Mouse (Mus musculus): ENCODE measurements around the gene Klhl5. TPM values are rescaled to one million over a fixed set of nuclear protein-coding genes. Genes with fewer than 3 reads are reported as not detected.

Klhl5 gene
- polyA plus RNA-seq, 1 experiment from 2014 or later: 56.9 TPM

DNA sequence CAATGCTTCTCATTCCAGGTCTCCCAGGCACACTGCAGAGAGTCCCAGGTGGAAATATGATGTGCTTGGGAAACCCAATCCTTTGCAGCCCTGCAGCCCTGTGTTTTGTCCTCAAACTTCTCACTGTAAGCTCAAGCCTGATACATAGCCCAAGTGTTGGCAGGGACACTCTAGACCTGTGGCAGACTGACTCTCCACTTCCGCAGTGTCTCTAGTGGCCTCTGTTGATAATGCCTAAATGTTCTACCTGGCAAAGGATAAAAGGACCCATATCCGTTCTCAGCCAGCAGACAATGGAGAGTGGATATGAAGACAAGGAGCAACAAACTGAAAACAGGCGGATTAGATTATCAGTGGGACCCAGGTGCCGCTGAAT lies 74.4 kb downstream of the Klhl5 start:
- Histone ChIP-seq H3K4me3 (ENCODE audit: low read depth, low read length) (no peak overlapping the region), H3K9me3 (ENCODE audit: control insufficient read depth, low read length) (no peaks in the 10 kb centered on the region), H3K9ac (replicated peaks; ENCODE audit: low read depth, low read length) (no peak overlapping the region), H3K4me2 (ENCODE audit: low read depth, low read length) (no peak overlapping the region; the same call in 1 of the 2 replicates), H3K27ac (ENCODE audit: low read depth, low read length) (no peak overlapping the region), H3K27me3 (ENCODE audit: control insufficient read depth, insufficient read depth, low read length) (no peaks in the 10 kb centered on the region), H3K4me1 (ENCODE audit: control insufficient read depth, insufficient read depth, low read length) (peaks cover 11% of the 10 kb centered on the region), H3K36me3 (ENCODE audit: control insufficient read depth, insufficient read depth, low read length) (no peaks in the 10 kb centered on the region)
- ATAC-seq (ENCODE audit: low read depth): peak; percentile 25; the same call in 1 of the 2 replicates
- WGBS: 81% methylated on average over 4 of the region's 4 CpGs

- no peak for ATAC-seq (ENCODE audit: low read depth)
- WGBS: 76% methylated on average over 1 of the region's 1 CpGs
- H3K27ac ChIP-seq (ENCODE audit: low read depth, low read length): no peak overlapping the region
Observed at GRCm38 (mm10) chr5:65182268-65182667, 74.9 kb downstream of the Klhl5 start.

GRCm38 (mm10) chr5:65191601-65192000 lies 84.3 kb downstream of the Klhl5 start:
- H3K9ac ChIP-seq (replicated peaks; ENCODE audit: low read depth, low read length): no peak overlapping the region
- H3K36me3 ChIP-seq (ENCODE audit: control insufficient read depth, insufficient read depth, low read length): no peaks in the 10 kb centered on the region
- 72% methylated on average over 5 of the region's 5 CpGs for WGBS
- H3K4me1 ChIP-seq (ENCODE audit: control insufficient read depth, insufficient read depth, low read length): no peaks in the 10 kb centered on the region
- ATAC-seq (ENCODE audit: low read depth): no peak
- H3K27ac ChIP-seq (ENCODE audit: low read depth, low read length): no peak overlapping the region; the same call in 1 of the 2 replicates
- no peaks in the 10 kb centered on the region; the same call in 1 of the 2 replicates for H3K9me3 ChIP-seq (ENCODE audit: control insufficient read depth, low read length)
- H3K4me3 ChIP-seq (ENCODE audit: low read depth, low read length): no peak overlapping the region
- H3K27me3 ChIP-seq (ENCODE audit: control insufficient read depth, insufficient read depth, low read length): no peaks in the 10 kb centered on the region
- no peak overlapping the region for H3K4me2 ChIP-seq (ENCODE audit: low read depth, low read length)

More at GRCm38 (mm10) chr5:65182268-65182667, 74.9 kb downstream of the Klhl5 start:
- Histone ChIP-seq H3K4me1 (ENCODE audit: control insufficient read depth, insufficient read depth, low read length) (peaks cover 6% of the 10 kb centered on the region), H3K4me2 (ENCODE audit: low read depth, low read length) (no peak overlapping the region), H3K36me3 (ENCODE audit: control insufficient read depth, insufficient read depth, low read length) (no peaks in the 10 kb centered on the region), H3K4me3 (ENCODE audit: low read depth, low read length) (no peak overlapping the region), H3K9me3 (ENCODE audit: control insufficient read depth, low read length) (no peaks in the 10 kb centered on the region), H3K27me3 (ENCODE audit: control insufficient read depth, insufficient read depth, low read length) (no peaks in the 10 kb centered on the region), H3K9ac (replicated peaks; ENCODE audit: low read depth, low read length) (no peak overlapping the region)

DNA sequence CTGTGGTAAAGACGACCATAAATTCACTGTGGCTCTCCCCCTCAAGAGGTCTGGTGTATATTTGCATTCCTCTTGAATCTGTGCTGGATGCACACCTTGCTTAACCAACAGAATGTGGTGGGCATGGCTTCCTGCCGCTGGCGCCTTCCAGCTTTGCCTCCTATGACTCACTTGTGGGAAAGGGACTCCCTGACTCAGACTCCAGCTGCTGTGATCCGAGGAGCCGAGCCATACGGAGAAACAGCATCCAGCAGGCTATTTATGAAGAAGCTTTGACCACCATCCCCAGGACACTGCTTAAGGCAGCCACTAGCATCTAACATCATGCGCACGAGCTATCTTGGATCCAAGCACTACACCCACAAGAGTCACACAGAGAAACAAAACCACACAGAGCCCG lies 87.1 kb downstream of the Klhl5 start:
- Histone ChIP-seq H3K9ac (replicated peaks; ENCODE audit: low read depth, low read length) (no peak overlapping the region), H3K4me3 (ENCODE audit: low read depth, low read length) (no peak overlapping the region), H3K4me1 (ENCODE audit: control insufficient read depth, insufficient read depth, low read length) (no peaks in the 10 kb centered on the region), H3K27ac (ENCODE audit: low read depth, low read length) (no peak overlapping the region), H3K9me3 (ENCODE audit: control insufficient read depth, low read length) (no peaks in the 10 kb centered on the region; the same call in 1 of the 2 replicates), H3K36me3 (ENCODE audit: control insufficient read depth, insufficient read depth, low read length) (no peaks in the 10 kb centered on the region), H3K4me2 (ENCODE audit: low read depth, low read length) (no peak overlapping the region), H3K27me3 (ENCODE audit: control insufficient read depth, insufficient read depth, low read length) (no peaks in the 10 kb centered on the region)
- no peak for ATAC-seq (ENCODE audit: low read depth)
- WGBS: 90% methylated on average over 9 of the region's 9 CpGs

- H3K9me3 ChIP-seq (ENCODE audit: control insufficient read depth, low read length): no peaks in the 10 kb centered on the region
- H3K4me1 ChIP-seq (ENCODE audit: control insufficient read depth, insufficient read depth, low read length): 0 out of 2 replicates have a peak, but pooled peaks cover 5% of the 10 kb centered on the region
- peak within 1 kb of the TSS; percentile 56 for H3K9ac ChIP-seq (replicated peaks; ENCODE audit: low read depth, low read length)
- no peaks in the 10 kb centered on the region for H3K27me3 ChIP-seq (ENCODE audit: control insufficient read depth, insufficient read depth, low read length)
- peak within 1 kb of the TSS; percentile 52; the same call in 1 of the 2 replicates for H3K27ac ChIP-seq (ENCODE audit: low read depth, low read length)
- ATAC-seq (ENCODE audit: low read depth): peak; percentile 100
- 0% methylated on average over 37 of the region's 37 CpGs for WGBS
- H3K36me3 ChIP-seq (ENCODE audit: control insufficient read depth, insufficient read depth, low read length): no peaks in the 10 kb centered on the region
- peak within 1 kb of the TSS; percentile 53 for H3K4me3 ChIP-seq (ENCODE audit: low read depth, low read length)
- H3K4me2 ChIP-seq (ENCODE audit: low read depth, low read length): peak within 1 kb of the TSS; percentile 60
Observed at GRCm38 (mm10) chr5:65199346-65200128, 92.2 kb downstream of the Klhl5 start, which contains the start of gene Wdr19. Gene Wdr19, plus strand, starts transcription at chr5:65199696.

- Histone ChIP-seq H3K9me3 (ENCODE audit: control insufficient read depth, low read length) (no peaks in the 10 kb centered on the region), H3K27me3 (ENCODE audit: control insufficient read depth, insufficient read depth, low read length) (no peaks in the 10 kb centered on the region), H3K27ac (ENCODE audit: low read depth, low read length) (no peak overlapping the region), H3K4me3 (ENCODE audit: low read depth, low read length) (no peak overlapping the region), H3K4me1 (ENCODE audit: control insufficient read depth, insufficient read depth, low read length) (0 out of 2 replicates have a peak, but pooled peaks cover 5% of the 10 kb centered on the region), H3K9ac (replicated peaks; ENCODE audit: low read depth, low read length) (no peak overlapping the region), H3K36me3 (ENCODE audit: control insufficient read depth, insufficient read depth, low read length) (no peaks in the 10 kb centered on the region), H3K4me2 (ENCODE audit: low read depth, low read length) (no peak overlapping the region)
- 89% methylated on average over 2 of the region's 2 CpGs for WGBS
- no peak for ATAC-seq (ENCODE audit: low read depth)
Observed at GRCm38 (mm10) chr5:65204726-65205125, 97.4 kb downstream of the Klhl5 start.

GRCm38 (mm10) chr5:65213321-65213720 lies 106.0 kb downstream of the Klhl5 start:
- no peaks in the 10 kb centered on the region for H3K4me1 ChIP-seq (ENCODE audit: control insufficient read depth, insufficient read depth, low read length)
- H3K36me3 ChIP-seq (ENCODE audit: control insufficient read depth, insufficient read depth, low read length): no peaks in the 10 kb centered on the region
- H3K4me3 ChIP-seq (ENCODE audit: low read depth, low read length): no peak overlapping the region
- H3K9ac ChIP-seq (replicated peaks; ENCODE audit: low read depth, low read length): no peak overlapping the region
- WGBS: 22% methylated on average over 7 of the region's 7 CpGs
- H3K9me3 ChIP-seq (ENCODE audit: control insufficient read depth, low read length): no peaks in the 10 kb centered on the region
- ATAC-seq (ENCODE audit: low read depth): no peak
- no peak overlapping the region for H3K4me2 ChIP-seq (ENCODE audit: low read depth, low read length)
- no peaks in the 10 kb centered on the region for H3K27me3 ChIP-seq (ENCODE audit: control insufficient read depth, insufficient read depth, low read length)
- H3K27ac ChIP-seq (ENCODE audit: low read depth, low read length): no peak overlapping the region

Other genes with a start within 250 kb of the Klhl5 start
- gene Tlr1, start 174.0 kb upstream of the Klhl5 start, polyA plus RNA-seq (2014; fragmentation: Nextera tagmentation; extraction: Ambion mirVana): 0.11 and 0.61 TPM in 2 replicates
- 0.20 and 0.39 TPM in 2 replicates for gene Tlr6, start 147.4 kb upstream of the Klhl5 start, polyA plus RNA-seq (2014; fragmentation: Nextera tagmentation; extraction: Ambion mirVana)
- 3.4 and 11.6 TPM in 2 replicates for gene Fam114a1, start 137.5 kb upstream of the Klhl5 start, polyA plus RNA-seq (2014; fragmentation: Nextera tagmentation; extraction: Ambion mirVana)
- gene Tmem156, start 15.4 kb upstream of the Klhl5 start, polyA plus RNA-seq (2014; fragmentation: Nextera tagmentation; extraction: Ambion mirVana): not detected in 2 replicates
- gene Wdr19, start 92.2 kb downstream of the Klhl5 start, polyA plus RNA-seq (2014; fragmentation: Nextera tagmentation; extraction: Ambion mirVana): 15.4 and 15.6 TPM in 2 replicates
- 26.5 and 31.7 TPM in 2 replicates for gene Rfc1, start 228.1 kb downstream of the Klhl5 start, polyA plus RNA-seq (2014; fragmentation: Nextera tagmentation; extraction: Ambion mirVana)
- gene Klb, start 240.8 kb downstream of the Klhl5 start, polyA plus RNA-seq (2014; fragmentation: Nextera tagmentation; extraction: Ambion mirVana): 0.08 and 0.13 TPM in 2 replicates